ENCODE assay signal across 17 mouse cellular contexts in genomic region chr5:30198257-30198656, GRCm38 (mm10). TPM values are rescaled to one million over a fixed set of nuclear protein-coding genes. Genes with fewer than 3 reads are reported as not detected.
DNase-seq lines count a peak whose midpoint lies in the region; ATAC-seq lines count a peak whose summit lies in the region.
"Had no signal": no experiment of that assay in that cellular context is flagged by ENCODE, and none has a peak within 500 bp of the region (broad histone marks: within the 10 kb centered on the region; RNA-seq: fewer than 3 reads in every experiment).

No protein-coding gene starts in this region.

- no peak overlapping the region for H3K27ac ChIP-seq in lung, embryonic 16.5 days (ENCODE audit: low read length)
- H3K27ac ChIP-seq: hindbrain, embryonic 10.5 days; layer of hippocampus, adult 2 months; liver, embryonic 13.5 days; midbrain, embryonic 12.5 days had no signal

- no peak for DNase-seq in lung, postnatal 25 days (ENCODE audit: low spot score)
- peak; percentile 58 for DNase-seq in R1 (ENCODE audit: low read depth, low spot score)
- peak; percentile 24 for DNase-seq in lung, postnatal 10 days
- peak; percentile 60 for DNase-seq in thymus, postnatal 4 days
- no peak for DNase-seq in right cerebral cortex, postnatal 10 days (ENCODE audit: low spot score in 2 of 2)
- DNase-seq in spleen, postnatal 36 days (ENCODE audit: low spot score in 2 of 2) = no peak
- DNase-seq: cerebellum, adult 8-10 months; embryo, embryonic 11 days; kidney, adult 8-10 months; liver, embryonic 13.5 days; spleen, adult 18-20 months had no signal

- no peaks in the 10 kb centered on the region for H3K27me3 ChIP-seq in lung, embryonic 16.5 days (ENCODE audit: control insufficient read depth, insufficient read depth, low read depth, low read length)
- H3K27me3 ChIP-seq: liver, embryonic 13.5 days; midbrain, embryonic 12.5 days had no signal

- 0 out of 2 replicates have a peak, but pooled peaks cover 2% of the 10 kb centered on the region for H3K4me1 ChIP-seq in lung, embryonic 16.5 days (replicated peaks; ENCODE audit: control insufficient read depth, insufficient read depth, low read length)
- H3K4me1 ChIP-seq: hindbrain, embryonic 10.5 days; midbrain, embryonic 12.5 days had no signal

- H3K4me2 ChIP-seq in lung, embryonic 16.5 days (ENCODE audit: low read depth, low read length) = no peak overlapping the region
- H3K4me2 ChIP-seq: liver, embryonic 13.5 days; midbrain, embryonic 12.5 days had no signal

- no peak overlapping the region for H3K9ac ChIP-seq in lung, embryonic 16.5 days (ENCODE audit: low read length)
- H3K9ac ChIP-seq: liver, embryonic 13.5 days; midbrain, embryonic 12.5 days had no signal

- ATAC-seq in lung, embryonic 16.5 days (ENCODE audit: low read depth) = peak; percentile 29; the same call in 1 of the 2 replicates

- no peak overlapping the region for H3K4me3 ChIP-seq in lung, embryonic 16.5 days (ENCODE audit: low read length)
- H3K4me3 ChIP-seq: erythroblast, embryonic 14.5 days; hindbrain, embryonic 10.5 days; layer of hippocampus, adult 2 months; liver, embryonic 13.5 days; midbrain, embryonic 12.5 days had no signal

- no peaks in the 10 kb centered on the region for H3K9me3 ChIP-seq in lung, embryonic 16.5 days (ENCODE audit: control insufficient read depth, low read length)
- H3K9me3 ChIP-seq: hindbrain, embryonic 10.5 days; liver, embryonic 13.5 days; midbrain, embryonic 12.5 days had no signal

- no peaks in the 10 kb centered on the region for H3K36me3 ChIP-seq in lung, embryonic 16.5 days (ENCODE audit: control insufficient read depth, insufficient read depth, low read length)
- H3K36me3 ChIP-seq: hindbrain, embryonic 10.5 days; liver, embryonic 13.5 days; midbrain, embryonic 12.5 days had no signal

- WGBS in lung, embryonic 16.5 days = 55% methylated on average over 7 of the region's 7 CpGs

RNA-seq across cellular contexts. Expression of gene Adgrf3, which starts 7.3 kb away (rescaled TPM):
- polyA plus RNA-seq in lung, embryonic 16.5 days (2015; fragmentation: Nextera tagmentation; extraction: Ambion mirVana) = 0.11 and 0.25 TPM in 2 replicates
- polyA plus RNA-seq: brain, embryonic 14.5 days; erythroblast, embryonic 14.5 days; hindbrain, embryonic 10.5 days; liver, embryonic 13.5 days; midbrain, embryonic 12.5 days had no signal

RNA-seq across cellular contexts. Expression of gene Selenoi, which starts 34.1 kb away (rescaled TPM):
- polyA plus RNA-seq in lung, embryonic 16.5 days (2015; fragmentation: Nextera tagmentation; extraction: Ambion mirVana) = 15.1 and 19.4 TPM in 2 replicates

RNA-seq across cellular contexts. Expression of gene Hadhb, which starts 43.2 kb away (rescaled TPM):
- 128 and 133 TPM in 2 replicates for polyA plus RNA-seq in lung, embryonic 16.5 days (2015; fragmentation: Nextera tagmentation; extraction: Ambion mirVana)

RNA-seq across cellular contexts. Expression of gene Hadha, which starts 43.3 kb away (rescaled TPM):
- 142 and 163 TPM in 2 replicates for polyA plus RNA-seq in lung, embryonic 16.5 days (2015; fragmentation: Nextera tagmentation; extraction: Ambion mirVana)

Comparison
In these comparisons a context has a peak if more than half of its experiments do, and no peak if none do; other contexts are left out.
1. DNase-seq: peak in R1 (single experiment), lung, postnatal 10 days (single experiment) and thymus, postnatal 4 days (single experiment); none in lung, postnatal 25 days (single experiment), right cerebral cortex, postnatal 10 days (0 of 2) and spleen, postnatal 36 days (0 of 2).